Mouse (Mus musculus): ENCODE data around the gene Fyb2.

Fyb2 gene

GRCm38 (mm10) chr4:105013718-105014117, 100.5 kb downstream of the Fyb2 start:
- no peak for DNase-seq (ENCODE audit: low spot score)

- no peak for DNase-seq (ENCODE audit: low spot score)
These were observed 102.2 kb downstream of the Fyb2 start for GRCm38 (mm10) chr4:105015496-105015895.

GRCm38 (mm10) chr4:105016006-105016613, 102.9 kb downstream of the Fyb2 start:
- DNase-seq (ENCODE audit: low spot score) = no peak

- DNase-seq (ENCODE audit: low spot score) = no peak
These were observed 114.0 kb downstream of the Fyb2 start for GRCm38 (mm10) chr4:105027278-105027677.

- no peak for DNase-seq (ENCODE audit: low spot score)
These were observed 117.8 kb downstream of the Fyb2 start for GRCm38 (mm10) chr4:105031104-105031503.

GRCm38 (mm10) chr4:105033153-105033552, 119.9 kb downstream of the Fyb2 start:
- DNase-seq (ENCODE audit: low spot score) = no peak

GRCm38 (mm10) chr4:105034259-105034658, 121.0 kb downstream of the Fyb2 start:
- DNase-seq (ENCODE audit: low spot score) = no peak

- DNase-seq (ENCODE audit: low spot score) = no peak
These were observed 136.8 kb downstream of the Fyb2 start for GRCm38 (mm10) chr4:105050041-105050440.

GRCm38 (mm10) chr4:105051291-105051690, 138.0 kb downstream of the Fyb2 start:
- DNase-seq (ENCODE audit: low spot score) = no peak

Data from ovary, adult 18-20 months (tissue).